Mouse (Mus musculus) neural tube, embryonic 11.5 days (tissue): ENCODE data around the gene Rnf32. TPM values are rescaled to one million over a fixed set of nuclear protein-coding genes. Genes with fewer than 3 reads are reported as not detected.
A peak's percentile ranks its signal among the peaks of the same experiment; 100 is the strongest.

ENCODE experiments used
- ATAC-seq: fragments of 200-750 bp; cut with Nextera tagmentation; 2 replicates; pipeline ENCODE4 v1.8.0; 2017; ENCODE audit warnings: moderate number of reproducible peaks, mild to moderate bottlenecking, moderate TSS enrichment, moderate library complexity; ENCODE audit not compliant: insufficient read depth, low FRiP score, low TSS enrichment
- DNase-seq: peaks from one replicate; pipeline ENCODE4 v3.0.0-alpha.2; 2015; ENCODE audit warnings: low spot score
- H3K27ac ChIP-seq: fragments of 300-500 bp; sonication (generic); 2 replicates; pipeline ENCODE4 v1.5.1; 2014; ENCODE audit warnings: low read depth, mild to moderate bottlenecking, low read length
- H3K27me3 ChIP-seq: fragments of 300-500 bp; sonication (generic); 2 replicates; pipeline ENCODE4 v1.6.1; 2014; ENCODE audit warnings: mild to moderate bottlenecking, low read length, mixed read lengths; ENCODE audit not compliant: control insufficient read depth, insufficient read depth
- H3K36me3 ChIP-seq: fragments of 300-500 bp; sonication (generic); 2 replicates; pipeline ENCODE4 v1.6.1; 2014; ENCODE audit warnings: mild to moderate bottlenecking, low read length, moderate library complexity, mixed read lengths; ENCODE audit not compliant: control insufficient read depth, insufficient read depth
- H3K4me1 ChIP-seq: fragments of 300-500 bp; sonication (generic); 2 replicates; pipeline ENCODE4 v1.6.1; 2014; ENCODE audit warnings: low read length, mixed read lengths; ENCODE audit not compliant: control insufficient read depth, insufficient read depth
- H3K4me2 ChIP-seq: fragments of 300-500 bp; sonication (generic); 2 replicates; pipeline ENCODE4 v1.6.1; 2014; ENCODE audit warnings: low read depth, mild to moderate bottlenecking, moderate library complexity
- H3K4me3 ChIP-seq: fragments of 300-500 bp; sonication (generic); 2 replicates; pipeline ENCODE4 v1.5.1; 2014; ENCODE audit warnings: low read depth, low read length
- H3K9ac ChIP-seq: fragments of 300-500 bp; sonication (generic); 2 replicates; pipeline ENCODE4 v1.6.1; 2014; ENCODE audit warnings: mild to moderate bottlenecking, low read length
- H3K9me3 ChIP-seq: fragments of 300-500 bp; sonication (generic); 2 replicates; pipeline ENCODE4 v1.6.1; 2016; ENCODE audit warnings: low read length; ENCODE audit not compliant: control insufficient read depth
- WGBS: fragments of 180-500 bp; shearing (Covaris S2); extraction: QIAGEN DNeasy Blood & Tissue Kit; methylation state at CpG from one replicate; pipeline ENCODE4 v1.1.7; 2014; 5-methylcytosine and 5-hydroxymethylcytosine counted together
- polyA plus RNA-seq: library from polyadenylated mRNA; unstranded; fragments of >200 nt; fragmentation: Nextera tagmentation; extraction: Ambion mirVana; gene quantifications from 2 replicates; pipeline ENCODE4 v1.2.1, GENCODE M21; 2014

Rnf32 gene
- polyA plus RNA-seq: 5.3 and 7.9 TPM in 2 replicates

GRCm38 (mm10) chr5:29195570-29196263 is at the start of gene Rnf32:
Gene Rnf32, plus strand, starts transcription at chr5:29195992.
- peak within 1 kb of the TSS; percentile 86 for H3K9ac ChIP-seq
- peak within 1 kb of the TSS; percentile 67 for H3K4me2 ChIP-seq
- under 1% methylated on average over 69 of the region's 70 CpGs for WGBS
- H3K36me3 ChIP-seq: no peaks in the 10 kb centered on the region
- peak; percentile 95 for ATAC-seq
- H3K27ac ChIP-seq: peak within 1 kb of the TSS; percentile 79
- peaks cover 3% of the 10 kb centered on the region; the same call in 1 of the 2 replicates for H3K4me1 ChIP-seq
- no peaks in the 10 kb centered on the region for H3K9me3 ChIP-seq
- peak; percentile 97 for DNase-seq
- peak within 1 kb of the TSS; percentile 54 for H3K4me3 ChIP-seq
- H3K27me3 ChIP-seq: no peaks in the 10 kb centered on the region

- Histone ChIP-seq H3K36me3 (no peaks in the 10 kb centered on the region), H3K27ac (no peak overlapping the region), H3K4me1 (no peaks in the 10 kb centered on the region), H3K4me2 (no peak overlapping the region), H3K4me3 (no peak overlapping the region), H3K27me3 (no peaks in the 10 kb centered on the region), H3K9ac (no peak overlapping the region), H3K9me3 (no peaks in the 10 kb centered on the region)
- DNase-seq (no peak), ATAC-seq (no peak)
- WGBS: 51% methylated on average over 4 of the region's 4 CpGs
Observed at GRCm38 (mm10) chr5:29150146-29150545, 45.6 kb upstream of the Rnf32 start.

GRCm38 (mm10) chr5:29159849-29160248 is 35.9 kb upstream of the Rnf32 start:
- Histone ChIP-seq H3K4me3 (no peak overlapping the region), H3K9me3 (no peaks in the 10 kb centered on the region), H3K36me3 (no peaks in the 10 kb centered on the region), H3K4me1 (no peaks in the 10 kb centered on the region), H3K27ac (no peak overlapping the region), H3K27me3 (no peaks in the 10 kb centered on the region), H3K4me2 (no peak overlapping the region), H3K9ac (no peak overlapping the region)
- DNase-seq (no peak), ATAC-seq (no peak)
- 73% methylated on average over 1 of the region's 1 CpGs for WGBS

- H3K4me2 ChIP-seq: no peak overlapping the region
- no peaks in the 10 kb centered on the region for H3K9me3 ChIP-seq
- H3K4me3 ChIP-seq: no peak overlapping the region
- no peaks in the 10 kb centered on the region for H3K36me3 ChIP-seq
- no peaks in the 10 kb centered on the region for H3K27me3 ChIP-seq
- 93% methylated on average over 2 of the region's 2 CpGs for WGBS
- DNase-seq (no peak), ATAC-seq (no peak)
- H3K27ac ChIP-seq: no peak overlapping the region
- H3K4me1 ChIP-seq: no peaks in the 10 kb centered on the region
- no peak overlapping the region for H3K9ac ChIP-seq
Observed at GRCm38 (mm10) chr5:29166947-29167346, 28.8 kb upstream of the Rnf32 start.

- Histone ChIP-seq H3K4me1 (no peaks in the 10 kb centered on the region), H3K27me3 (no peaks in the 10 kb centered on the region), H3K27ac (no peak overlapping the region), H3K9ac (no peak overlapping the region), H3K4me3 (no peak overlapping the region), H3K4me2 (no peak overlapping the region), H3K9me3 (no peaks in the 10 kb centered on the region), H3K36me3 (no peaks in the 10 kb centered on the region)
- ATAC-seq (no peak), DNase-seq (no peak)
- WGBS: 74% methylated on average over 6 of the region's 6 CpGs
Observed at GRCm38 (mm10) chr5:29170193-29170592, 25.6 kb upstream of the Rnf32 start.

DNA sequence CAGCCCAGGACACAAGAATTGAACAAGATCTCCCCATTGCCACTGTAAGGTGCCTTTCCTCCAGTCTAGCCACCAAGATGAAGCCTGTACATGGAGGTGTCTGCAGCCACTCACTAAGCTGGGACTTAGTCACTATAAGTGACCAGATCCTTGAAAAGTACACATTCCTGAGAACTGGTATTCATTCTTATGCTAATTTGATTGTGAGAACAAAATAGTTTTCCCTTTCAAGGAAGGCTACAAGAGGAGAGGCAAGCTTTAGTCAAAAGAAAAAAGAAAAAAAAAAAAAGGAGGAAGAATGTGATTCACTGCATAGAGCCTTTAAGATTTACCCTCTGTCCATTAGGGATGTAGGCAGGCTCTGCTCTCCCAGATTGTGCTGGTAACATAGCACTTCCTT is 24.6 kb upstream of the Rnf32 start:
- ATAC-seq (no peak), DNase-seq (no peak)
- H3K4me3 ChIP-seq: no peak overlapping the region
- H3K9ac ChIP-seq: no peak overlapping the region
- no peaks in the 10 kb centered on the region for H3K27me3 ChIP-seq
- H3K36me3 ChIP-seq: no peaks in the 10 kb centered on the region
- no peak overlapping the region for H3K27ac ChIP-seq
- no peak overlapping the region for H3K4me2 ChIP-seq
- no peaks in the 10 kb centered on the region for H3K4me1 ChIP-seq
- H3K9me3 ChIP-seq: no peaks in the 10 kb centered on the region

DNA sequence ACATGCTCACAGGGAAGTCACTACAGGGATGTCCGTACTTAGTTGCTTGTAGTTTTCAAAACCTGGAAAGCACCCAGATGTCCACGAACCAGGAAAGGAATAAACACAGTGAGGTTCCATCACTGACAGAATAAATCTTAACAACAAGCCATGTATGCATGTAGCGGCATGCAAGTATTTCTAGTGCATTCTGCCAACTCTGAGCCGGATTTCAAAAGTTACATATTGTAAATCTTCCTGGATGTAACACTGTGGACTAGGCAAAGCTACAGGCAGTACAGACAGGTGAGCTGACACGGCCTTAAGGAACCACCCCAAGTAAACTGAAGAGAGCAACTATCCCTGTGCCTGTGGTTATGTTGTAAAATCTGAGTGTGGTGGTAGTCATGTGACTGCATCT is 9.0 kb upstream of the Rnf32 start:
- Histone ChIP-seq H3K4me1 (no peaks in the 10 kb centered on the region), H3K9ac (no peak overlapping the region), H3K9me3 (no peaks in the 10 kb centered on the region), H3K36me3 (no peaks in the 10 kb centered on the region), H3K27ac (no peak overlapping the region), H3K4me2 (no peak overlapping the region), H3K27me3 (no peaks in the 10 kb centered on the region), H3K4me3 (no peak overlapping the region)
- no peak for ATAC-seq
- DNase-seq: no peak
- WGBS: 79% methylated on average over 5 of the region's 5 CpGs

DNA sequence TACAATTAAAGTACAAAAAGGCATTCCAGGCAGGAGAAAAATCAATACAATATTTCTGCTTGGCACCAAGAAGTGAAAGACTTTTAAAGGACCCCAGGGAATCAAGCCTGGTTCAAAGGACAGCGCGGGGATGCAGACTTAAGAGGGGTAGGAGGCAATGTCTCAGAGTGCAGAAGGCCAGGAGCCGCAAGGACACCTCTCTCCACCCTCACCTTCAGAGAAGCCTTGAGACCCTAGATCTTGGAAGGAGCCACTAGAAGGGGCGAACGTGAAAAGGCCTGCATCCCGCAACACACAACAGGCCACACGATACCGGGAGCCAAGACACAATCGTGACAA is 592 bp upstream of the Rnf32 start:
- Histone ChIP-seq H3K9me3 (no peaks in the 10 kb centered on the region), H3K9ac (peak overlapping the region; percentile 86), H3K4me2 (peak overlapping the region; percentile 64), H3K4me1 (peaks cover 3% of the 10 kb centered on the region; the same call in 1 of the 2 replicates), H3K36me3 (no peaks in the 10 kb centered on the region), H3K4me3 (peak overlapping the region; percentile 54), H3K27ac (peak overlapping the region; percentile 79), H3K27me3 (no peaks in the 10 kb centered on the region)
- WGBS: 4% methylated on average over 9 of the region's 9 CpGs
- ATAC-seq (peak; percentile 54; the same call in 1 of the 2 replicates), DNase-seq (no peak)

- Histone ChIP-seq H3K9me3 (no peaks in the 10 kb centered on the region), H3K36me3 (no peaks in the 10 kb centered on the region), H3K9ac (peak overlapping the region; percentile 42), H3K4me2 (peak overlapping the region; percentile 67), H3K4me1 (peaks cover 3% of the 10 kb centered on the region; the same call in 1 of the 2 replicates), H3K27me3 (no peaks in the 10 kb centered on the region), H3K27ac (no peak overlapping the region), H3K4me3 (peak overlapping the region; percentile 54)
- ATAC-seq: peak; percentile 29
- WGBS: 11% methylated on average over 12 of the region's 12 CpGs
- DNase-seq: no peak
Observed at GRCm38 (mm10) chr5:29196264-29196658, 469 bp downstream of the Rnf32 start.
